ENCODE assay signal across 25 mouse cellular contexts in genomic region chr1:190384555-190384954, GRCm38 (mm10).
DNase-seq lines count a peak whose midpoint lies in the region; ATAC-seq lines count a peak whose summit lies in the region.
"Had no signal": no experiment of that assay in that cellular context is flagged by ENCODE, and none has a peak within 500 bp of the region (broad histone marks: within the 10 kb centered on the region; RNA-seq: fewer than 3 reads in every experiment).

No protein-coding gene starts in this region.

- H3K4me3 ChIP-seq in neural tube, embryonic 12.5 days = no peak overlapping the region
- H3K4me3 ChIP-seq in forebrain, embryonic 10.5 days = peak overlapping the region; percentile 19; the same call in 1 of the 2 replicates
- no peak overlapping the region for H3K4me3 ChIP-seq in forebrain, embryonic 15.5 days
- H3K4me3 ChIP-seq in midbrain, embryonic 16.5 days (ENCODE audit: low read depth, low read length) = no peak overlapping the region
- H3K4me3 ChIP-seq: embryonic facial prominence, embryonic 13.5 days; erythroblast, embryonic 14.5 days; heart, embryonic 12.5 days; hindbrain, embryonic 12.5 days; limb, embryonic 15.5 days; liver, embryonic 15.5 days; myocyte had no signal

- DNase-seq in neural tube, embryonic 10.5 days (ENCODE audit: extremely low spot score, low spot score) = no peak
- peak; percentile 18 for DNase-seq in forebrain, embryonic 10.5 days (ENCODE audit: extremely low spot score, low spot score)
- no peak for DNase-seq in frontal cortex, postnatal 14 days (ENCODE audit: low spot score in 2 of 2)
- no peak for DNase-seq in left cerebral cortex, postnatal 14 days (ENCODE audit: low spot score in 2 of 2)
- DNase-seq in frontal cortex, postnatal 36 days (ENCODE audit: low spot score in 2 of 2) = no peak
- DNase-seq: adrenal gland, postnatal 10 days; cerebellum, adult 9-10 months; gastrocnemius, postnatal 10 days; heart, postnatal 10 days; kidney, adult 18-20 months; kidney, postnatal 4 days; left cerebral cortex, postnatal 4 days; lung, postnatal 4 days; thymus, postnatal 14 days had no signal

- H3K4me1 ChIP-seq in neural tube, embryonic 12.5 days = peaks cover 17% of the 10 kb centered on the region
- H3K4me1 ChIP-seq in forebrain, embryonic 10.5 days = peaks cover 31% of the 10 kb centered on the region
- H3K4me1 ChIP-seq in forebrain, embryonic 15.5 days = peaks cover 4% of the 10 kb centered on the region; the same call in 1 of the 2 replicates
- H3K4me1 ChIP-seq in midbrain, embryonic 16.5 days (ENCODE audit: control insufficient read depth, insufficient read depth, low read length) = 0 out of 2 replicates have a peak, but pooled peaks cover 1% of the 10 kb centered on the region
- H3K4me1 ChIP-seq: embryonic facial prominence, embryonic 13.5 days; heart, embryonic 12.5 days; limb, embryonic 15.5 days; liver, embryonic 15.5 days had no signal

- H3K9me3 ChIP-seq in neural tube, embryonic 12.5 days = no peaks in the 10 kb centered on the region
- no peaks in the 10 kb centered on the region for H3K9me3 ChIP-seq in forebrain, embryonic 10.5 days
- no peaks in the 10 kb centered on the region for H3K9me3 ChIP-seq in forebrain, embryonic 15.5 days
- H3K9me3 ChIP-seq in midbrain, embryonic 16.5 days (replicated peaks; ENCODE audit: control insufficient read depth, low read length, poor library complexity, severe bottlenecking) = no peaks in the 10 kb centered on the region
- H3K9me3 ChIP-seq: embryonic facial prominence, embryonic 13.5 days; heart, embryonic 12.5 days; hindbrain, embryonic 12.5 days; limb, embryonic 15.5 days; liver, embryonic 15.5 days had no signal

- no peak overlapping the region for H3K9ac ChIP-seq in neural tube, embryonic 12.5 days
- no peak overlapping the region for H3K9ac ChIP-seq in forebrain, embryonic 15.5 days (replicated peaks)
- H3K9ac ChIP-seq in midbrain, embryonic 16.5 days (ENCODE audit: low read depth, low read length) = no peak overlapping the region
- H3K9ac ChIP-seq: embryonic facial prominence, embryonic 13.5 days; heart, embryonic 12.5 days; hindbrain, embryonic 12.5 days; limb, embryonic 15.5 days; liver, embryonic 15.5 days had no signal

- H3K27ac ChIP-seq in neural tube, embryonic 12.5 days = no peak overlapping the region
- H3K27ac ChIP-seq in forebrain, embryonic 10.5 days = no peak overlapping the region
- no peak overlapping the region for H3K27ac ChIP-seq in forebrain, embryonic 15.5 days (replicated peaks)
- no peak overlapping the region for H3K27ac ChIP-seq in midbrain, embryonic 16.5 days (ENCODE audit: low read length)
- H3K27ac ChIP-seq: embryonic facial prominence, embryonic 13.5 days; hindbrain, embryonic 12.5 days; limb, embryonic 15.5 days; liver, embryonic 15.5 days had no signal

- no peak for ATAC-seq in neural tube, embryonic 12.5 days (ENCODE audit: low FRiP score, low read depth)
- ATAC-seq in forebrain, embryonic 15.5 days (replicated peaks) = 0 out of 2 replicates have a peak, but pooled peaks have one; percentile 43
- no peak for ATAC-seq in midbrain, embryonic 16.5 days
- ATAC-seq: inflammation-experienced regulatory T-cells, adult 6 months had no signal

- 20% methylated on average over 12 of the region's 12 CpGs for WGBS in neural tube, embryonic 12.5 days
- 27% methylated on average over 12 of the region's 12 CpGs for WGBS in forebrain, embryonic 10.5 days
- WGBS in forebrain, embryonic 15.5 days = 8% methylated on average over 12 of the region's 12 CpGs
- 15% methylated on average over 12 of the region's 12 CpGs for WGBS in midbrain, embryonic 16.5 days

- no peaks in the 10 kb centered on the region for H3K36me3 ChIP-seq in neural tube, embryonic 12.5 days
- H3K36me3 ChIP-seq in forebrain, embryonic 10.5 days (replicated peaks) = no peaks in the 10 kb centered on the region
- H3K36me3 ChIP-seq in forebrain, embryonic 15.5 days = no peaks in the 10 kb centered on the region
- no peaks in the 10 kb centered on the region for H3K36me3 ChIP-seq in midbrain, embryonic 16.5 days (ENCODE audit: control insufficient read depth, insufficient read depth, low read length)
- H3K36me3 ChIP-seq: embryonic facial prominence, embryonic 13.5 days; heart, embryonic 12.5 days; hindbrain, embryonic 12.5 days; limb, embryonic 15.5 days; liver, embryonic 15.5 days had no signal

- peak overlapping the region; percentile 33; the same call in 1 of the 2 replicates for H3K4me2 ChIP-seq in neural tube, embryonic 12.5 days (replicated peaks)
- H3K4me2 ChIP-seq in forebrain, embryonic 15.5 days (replicated peaks) = peak overlapping the region; percentile 27
- peak overlapping the region; percentile 25; the same call in 1 of the 2 replicates for H3K4me2 ChIP-seq in midbrain, embryonic 16.5 days (ENCODE audit: low read length)
- H3K4me2 ChIP-seq: embryonic facial prominence, embryonic 13.5 days; heart, embryonic 12.5 days; hindbrain, embryonic 12.5 days; limb, embryonic 15.5 days; liver, embryonic 15.5 days had no signal

- no peaks in the 10 kb centered on the region for H3K27me3 ChIP-seq in neural tube, embryonic 12.5 days (replicated peaks)
- peaks cover 94% of the 10 kb centered on the region for H3K27me3 ChIP-seq in forebrain, embryonic 10.5 days (ENCODE audit: poor library complexity, severe bottlenecking)
- peaks cover 32% of the 10 kb centered on the region for H3K27me3 ChIP-seq in forebrain, embryonic 15.5 days
- H3K27me3 ChIP-seq in midbrain, embryonic 16.5 days (ENCODE audit: control insufficient read depth, insufficient read depth, low read depth, low read length) = no peaks in the 10 kb centered on the region
- H3K27me3 ChIP-seq: embryonic facial prominence, embryonic 13.5 days; heart, embryonic 12.5 days; hindbrain, embryonic 12.5 days; liver, embryonic 15.5 days had no signal

- intact Hi-C loops in left cerebral cortex, postnatal 14 days (cut with DNase I) = no loop called here
